Mouse (Mus musculus): ENCODE data around the gene Ifi213. TPM values are rescaled to one million over a fixed set of nuclear protein-coding genes. Genes with fewer than 3 reads are reported as not detected.
"Not testable (repeated sequence)": the region's sequence is repeated elsewhere in the genome, so short reads cannot be mapped to it uniquely, and the experiment has no call there.

Gene Ifi213
- total RNA-seq (2014; rRNA removed) (0.08 and 0.24 TPM in 2 replicates), polyA plus RNA-seq (2015; fragmentation: Nextera tagmentation; extraction: Ambion mirVana) (0.16 TPM in 1 of 2 replicates, not detected in the other)

DNA sequence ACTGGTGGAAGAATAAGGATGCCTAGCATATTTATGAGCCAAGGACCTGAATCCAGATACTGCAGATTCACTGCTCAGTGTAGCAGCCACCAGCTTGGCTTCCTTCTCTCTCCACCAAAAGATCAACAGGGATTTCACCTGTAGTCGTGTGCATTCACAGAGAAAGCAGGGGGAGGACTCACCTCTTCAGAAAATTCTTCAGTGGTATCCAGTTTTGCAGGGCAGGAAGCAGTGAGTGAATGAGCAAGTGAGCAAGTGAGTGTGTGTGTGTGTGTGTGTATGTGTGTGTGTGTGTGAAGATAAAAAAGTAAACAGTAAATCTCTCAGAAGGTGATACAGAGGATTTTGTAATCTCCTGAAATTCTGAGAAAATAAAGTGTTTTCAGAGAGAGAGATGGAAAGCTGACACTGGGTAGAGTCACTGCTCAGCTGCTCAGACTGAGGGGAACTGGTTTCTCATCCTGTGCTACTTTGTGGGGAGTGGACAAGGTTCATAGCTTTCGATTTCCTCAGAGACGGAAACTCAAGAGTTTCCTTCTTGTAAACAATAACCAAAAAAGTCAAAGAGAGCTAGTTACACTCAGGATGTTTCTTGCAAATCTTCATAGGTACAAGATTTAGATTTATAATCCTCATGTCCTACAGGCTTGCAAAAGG lies at the start of gene Ifi213:
Gene Ifi213, minus strand, starts transcription at position 437 of the 657 bp plus-strand sequence.
- not testable (repeated sequence) for H3K27ac ChIP-seq (ENCODE audit: low read depth, low read length); H3K27me3 ChIP-seq (ENCODE audit: insufficient read depth, low read length); H3K9ac ChIP-seq; H3K4me2 ChIP-seq (ENCODE audit: low read depth); H3K4me3 ChIP-seq (ENCODE audit: low read depth, low read length); ATAC-seq; H3K4me1 ChIP-seq (ENCODE audit: insufficient read depth); DNase-seq; H3K36me3 ChIP-seq (ENCODE audit: insufficient read depth); H3K9me3 ChIP-seq (ENCODE audit: low read length)
- WGBS: 81% methylated on average over 3 of the region's 3 CpGs

DNA sequence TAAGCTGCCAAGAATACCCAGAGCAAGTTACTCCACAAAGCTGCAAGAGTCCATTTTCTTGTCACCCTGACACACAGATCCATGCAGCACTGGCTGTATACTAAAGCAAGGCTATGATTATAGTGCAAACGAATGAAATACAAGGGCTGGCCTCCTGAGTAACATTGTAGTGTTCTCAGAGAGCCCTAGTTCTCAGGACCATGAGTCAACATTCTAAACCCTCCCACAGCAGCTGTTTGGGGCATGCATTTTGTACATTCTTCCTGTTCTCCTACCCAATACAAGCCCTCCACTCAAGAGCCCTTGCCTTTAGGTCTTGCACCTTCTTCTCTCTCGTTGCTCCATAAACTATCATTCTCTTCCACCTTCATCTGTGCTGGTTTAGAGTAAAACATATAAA lies 46.3 kb upstream of the Ifi213 start:
- H3K4me2 ChIP-seq (ENCODE audit: low read depth): no peak overlapping the region
- no peaks in the 10 kb centered on the region for H3K27me3 ChIP-seq (ENCODE audit: insufficient read depth, low read length)
- TF ChIP-seq CTCF (IDR thresholded peaks at IDR 0.05; ENCODE audit: low read depth): no peak
- ATAC-seq: no peak
- 79% methylated on average over 2 of the region's 2 CpGs for WGBS
- H3K4me3 ChIP-seq (ENCODE audit: low read depth, low read length): no peak overlapping the region
- no peak overlapping the region for H3K27ac ChIP-seq (ENCODE audit: low read depth, low read length)
- DNase-seq: no peak
- no peak overlapping the region for H3K9ac ChIP-seq
- no peaks in the 10 kb centered on the region for H3K9me3 ChIP-seq (ENCODE audit: low read length)
- H3K4me1 ChIP-seq (ENCODE audit: insufficient read depth): no peaks in the 10 kb centered on the region
- no peaks in the 10 kb centered on the region for H3K36me3 ChIP-seq (ENCODE audit: insufficient read depth)

GRCm38 (mm10) chr1:173633969-173634645 lies 35.0 kb upstream of the Ifi213 start:
- Histone ChIP-seq H3K9ac (no peak overlapping the region), H3K4me3 (ENCODE audit: low read depth, low read length) (no peak overlapping the region), H3K36me3 (ENCODE audit: insufficient read depth) (no peaks in the 10 kb centered on the region), H3K27me3 (ENCODE audit: insufficient read depth, low read length) (no peaks in the 10 kb centered on the region), H3K9me3 (ENCODE audit: low read length) (no peaks in the 10 kb centered on the region), H3K4me1 (ENCODE audit: insufficient read depth) (no peaks in the 10 kb centered on the region), H3K4me2 (ENCODE audit: low read depth) (no peak overlapping the region), H3K27ac (ENCODE audit: low read depth, low read length) (no peak overlapping the region)
- DNase-seq: no peak
- WGBS: 90% methylated on average over 5 of the region's 5 CpGs
- TF ChIP-seq CTCF (IDR thresholded peaks at IDR 0.05; ENCODE audit: low read depth): no peak
- ATAC-seq: no peak

- H3K4me2 ChIP-seq (ENCODE audit: low read depth); ATAC-seq; DNase-seq; H3K27ac ChIP-seq (ENCODE audit: low read depth, low read length); H3K27me3 ChIP-seq (ENCODE audit: insufficient read depth, low read length); H3K9ac ChIP-seq; H3K9me3 ChIP-seq (ENCODE audit: low read length); H3K36me3 ChIP-seq (ENCODE audit: insufficient read depth); H3K4me1 ChIP-seq (ENCODE audit: insufficient read depth); H3K4me3 ChIP-seq (ENCODE audit: low read depth, low read length): not testable (repeated sequence)
- WGBS: 89% methylated on average over 2 of the region's 2 CpGs
These were observed 31.5 kb upstream of the Ifi213 start, which contains the start of gene Ifi209 for GRCm38 (mm10) chr1:173630622-173631021. Gene Ifi209, plus strand, starts transcription at chr1:173630917.

GRCm38 (mm10) chr1:173626686-173627085 lies 27.6 kb upstream of the Ifi213 start:
- 77% methylated on average over 2 of the region's 2 CpGs for WGBS
- H3K4me1 ChIP-seq (ENCODE audit: insufficient read depth): no peaks in the 10 kb centered on the region
- TF ChIP-seq CTCF (IDR thresholded peaks at IDR 0.05; ENCODE audit: low read depth): no peak
- no peak overlapping the region for H3K4me2 ChIP-seq (ENCODE audit: low read depth)
- H3K27me3 ChIP-seq (ENCODE audit: insufficient read depth, low read length): no peaks in the 10 kb centered on the region
- no peak overlapping the region for H3K27ac ChIP-seq (ENCODE audit: low read depth, low read length)
- no peaks in the 10 kb centered on the region for H3K9me3 ChIP-seq (ENCODE audit: low read length)
- no peak for ATAC-seq
- H3K4me3 ChIP-seq (ENCODE audit: low read depth, low read length): no peak overlapping the region
- H3K9ac ChIP-seq: no peak overlapping the region
- no peak for DNase-seq
- no peaks in the 10 kb centered on the region for H3K36me3 ChIP-seq (ENCODE audit: insufficient read depth)

- no peaks in the 10 kb centered on the region for H3K36me3 ChIP-seq (ENCODE audit: insufficient read depth)
- H3K27ac ChIP-seq (ENCODE audit: low read depth, low read length): no peak overlapping the region
- DNase-seq: no peak
- H3K27me3 ChIP-seq (ENCODE audit: insufficient read depth, low read length): no peaks in the 10 kb centered on the region
- H3K9me3 ChIP-seq (ENCODE audit: low read length): no peaks in the 10 kb centered on the region
- no peak overlapping the region for H3K9ac ChIP-seq
- ATAC-seq: no peak
- H3K4me3 ChIP-seq (ENCODE audit: low read depth, low read length): no peak overlapping the region
- 93% methylated on average over 2 of the region's 2 CpGs for WGBS
- TF ChIP-seq CTCF (IDR thresholded peaks at IDR 0.05; ENCODE audit: low read depth): no peak
- H3K4me2 ChIP-seq (ENCODE audit: low read depth): no peak overlapping the region
- no peaks in the 10 kb centered on the region for H3K4me1 ChIP-seq (ENCODE audit: insufficient read depth)
These were observed 25.0 kb upstream of the Ifi213 start for GRCm38 (mm10) chr1:173624052-173624451.

- H3K9me3 ChIP-seq (ENCODE audit: low read length); DNase-seq; ATAC-seq; H3K36me3 ChIP-seq (ENCODE audit: insufficient read depth); H3K4me3 ChIP-seq (ENCODE audit: low read depth, low read length); H3K4me2 ChIP-seq (ENCODE audit: low read depth); H3K27ac ChIP-seq (ENCODE audit: low read depth, low read length); H3K9ac ChIP-seq; H3K27me3 ChIP-seq (ENCODE audit: insufficient read depth, low read length); H3K4me1 ChIP-seq (ENCODE audit: insufficient read depth): not testable (repeated sequence)
- WGBS: 88% methylated on average over 2 of the region's 2 CpGs
These were observed 23.1 kb upstream of the Ifi213 start for GRCm38 (mm10) chr1:173622216-173622615.

DNA sequence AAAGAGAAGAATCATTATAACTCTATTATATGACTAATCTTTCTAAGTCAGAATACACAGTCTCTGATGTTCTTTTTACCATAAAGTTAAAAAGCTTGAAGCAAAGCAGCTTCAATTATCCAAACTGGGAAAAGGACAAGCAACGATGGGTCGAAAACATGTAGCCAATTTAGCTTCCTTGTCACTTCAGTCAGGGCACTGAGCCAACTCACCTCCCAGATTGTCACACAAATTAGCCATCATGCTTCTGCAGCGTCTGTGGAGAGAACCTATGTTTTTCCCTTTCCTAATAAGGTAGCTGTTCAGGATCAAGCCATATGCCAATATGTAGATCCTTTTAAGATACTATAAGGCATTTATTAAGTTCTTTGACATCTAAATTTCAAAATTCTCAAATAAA lies 11.2 kb upstream of the Ifi213 start:
- H3K4me1 ChIP-seq (ENCODE audit: insufficient read depth); H3K27me3 ChIP-seq (ENCODE audit: insufficient read depth, low read length); DNase-seq; H3K9me3 ChIP-seq (ENCODE audit: low read length); H3K4me3 ChIP-seq (ENCODE audit: low read depth, low read length); H3K36me3 ChIP-seq (ENCODE audit: insufficient read depth); H3K27ac ChIP-seq (ENCODE audit: low read depth, low read length); H3K4me2 ChIP-seq (ENCODE audit: low read depth); H3K9ac ChIP-seq; ATAC-seq: not testable (repeated sequence)
- WGBS: 32% methylated on average over 3 of the region's 3 CpGs

- 84% methylated on average over 2 of the region's 2 CpGs for WGBS
- not testable (repeated sequence) for H3K9ac ChIP-seq; H3K9me3 ChIP-seq (ENCODE audit: low read length); DNase-seq; H3K27ac ChIP-seq (ENCODE audit: low read depth, low read length); ATAC-seq; H3K4me3 ChIP-seq (ENCODE audit: low read depth, low read length); H3K27me3 ChIP-seq (ENCODE audit: insufficient read depth, low read length); H3K4me2 ChIP-seq (ENCODE audit: low read depth); H3K36me3 ChIP-seq (ENCODE audit: insufficient read depth); H3K4me1 ChIP-seq (ENCODE audit: insufficient read depth)
These were observed 9.4 kb downstream of the Ifi213 start for GRCm38 (mm10) chr1:173589698-173590097.

Measured in forebrain, postnatal 0 days (tissue).